Mouse (Mus musculus) ovary, postnatal 36 days (tissue): Measurements from ENCODE around the gene Wasf1.
A peak's percentile ranks its signal among the peaks of the same experiment; 100 is the strongest.

ENCODE experiments used
- DNase-seq: peaks from one replicate; pipeline ENCODE4 v3.0.0; 2022; ENCODE audit warnings: low spot score, mixed read lengths

Gene Wasf1

GRCm38 (mm10) chr10:40882831-40883643, at the start of gene Wasf1, which contains the start of gene Cdc40:
Wasf1 (plus strand) TSS chr10:40883475.
Cdc40 (minus strand) TSS chr10:40883311.
- DNase-seq: peak; percentile 96

DNA sequence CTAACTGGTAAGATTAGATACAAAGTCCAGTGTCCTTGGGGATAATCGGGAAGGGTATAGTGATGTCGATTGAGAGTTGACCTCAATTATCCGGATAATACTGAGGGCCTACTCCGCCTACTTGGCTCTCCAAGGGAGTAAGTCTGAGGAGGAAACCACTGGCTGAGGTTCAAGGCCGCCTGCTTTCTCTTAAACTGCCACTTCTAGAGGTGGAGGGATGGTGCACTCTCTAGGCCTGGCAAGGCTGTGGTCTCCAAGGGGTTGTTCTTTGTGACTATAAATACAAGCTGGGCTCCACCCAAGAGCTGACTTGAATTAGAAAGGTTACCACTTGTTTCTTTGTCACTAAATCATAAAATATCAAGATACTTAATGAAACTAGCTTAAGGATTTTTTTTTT, 43.2 kb upstream of the Wasf1 start:
- peak; percentile 46 for DNase-seq

DNA sequence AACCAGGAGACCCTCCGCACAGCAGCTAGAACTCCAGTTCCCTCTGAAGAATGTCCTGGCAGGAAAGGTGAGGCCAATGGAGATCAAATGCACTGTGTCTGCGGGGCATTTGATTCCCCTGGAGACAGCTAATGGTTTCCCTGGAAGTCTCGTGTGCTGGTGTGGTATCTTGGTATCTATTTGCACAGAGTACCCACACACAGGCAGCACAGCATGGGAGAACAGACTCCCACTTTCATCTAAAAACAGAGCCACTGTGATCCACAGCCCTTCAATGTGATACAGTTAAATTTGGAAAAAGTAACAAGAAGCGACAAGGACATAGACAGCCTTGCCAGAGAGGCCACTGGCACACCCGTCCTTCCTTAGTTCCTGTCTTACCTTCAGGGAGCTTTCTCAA, 39.4 kb upstream of the Wasf1 start:
- DNase-seq: no peak

GRCm38 (mm10) chr10:40844546-40844945, 38.7 kb upstream of the Wasf1 start:
- no peak for DNase-seq

DNA sequence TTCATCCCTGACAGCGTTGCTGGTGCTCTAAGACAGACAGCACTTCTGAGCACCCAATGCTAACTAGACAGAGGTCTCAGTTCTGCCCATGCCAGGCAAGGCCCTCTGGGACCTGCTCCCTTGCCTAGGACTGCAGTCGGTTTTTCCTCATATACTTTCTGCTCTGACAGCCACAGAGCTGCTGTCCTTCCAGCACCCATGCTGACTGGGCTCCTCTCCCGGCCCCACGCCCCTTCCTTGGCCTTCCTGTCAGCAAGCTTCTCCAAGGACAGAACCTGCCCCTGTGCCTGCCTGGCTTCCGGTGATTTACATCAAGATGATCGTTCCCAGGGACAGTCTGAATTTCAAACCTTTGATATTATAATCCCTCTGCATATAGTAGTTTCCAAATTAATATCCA, 37.6 kb upstream of the Wasf1 start:
- DNase-seq: peak; percentile 16

- no peak for DNase-seq
These were observed 36.0 kb upstream of the Wasf1 start for GRCm38 (mm10) chr10:40847176-40847874.

DNA sequence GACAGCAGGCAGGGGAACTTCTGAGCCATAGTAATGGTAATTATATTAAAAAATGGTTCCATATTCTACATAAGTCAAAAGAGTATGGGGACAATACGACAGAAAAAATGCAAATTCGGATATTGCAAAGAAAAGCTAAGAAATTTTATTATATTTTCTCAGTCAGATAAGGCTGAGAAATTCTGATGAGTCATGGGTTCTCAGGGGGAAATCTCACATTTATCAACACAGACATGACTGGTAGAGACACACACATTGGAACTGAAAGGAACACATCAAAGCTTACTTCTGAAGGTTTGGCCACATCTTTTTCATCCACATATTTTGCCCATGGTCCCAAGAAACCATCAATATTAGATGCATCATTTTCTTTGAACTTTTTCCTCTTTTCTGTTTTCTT, 32.6 kb upstream of the Wasf1 start:
- DNase-seq: no peak

DNA sequence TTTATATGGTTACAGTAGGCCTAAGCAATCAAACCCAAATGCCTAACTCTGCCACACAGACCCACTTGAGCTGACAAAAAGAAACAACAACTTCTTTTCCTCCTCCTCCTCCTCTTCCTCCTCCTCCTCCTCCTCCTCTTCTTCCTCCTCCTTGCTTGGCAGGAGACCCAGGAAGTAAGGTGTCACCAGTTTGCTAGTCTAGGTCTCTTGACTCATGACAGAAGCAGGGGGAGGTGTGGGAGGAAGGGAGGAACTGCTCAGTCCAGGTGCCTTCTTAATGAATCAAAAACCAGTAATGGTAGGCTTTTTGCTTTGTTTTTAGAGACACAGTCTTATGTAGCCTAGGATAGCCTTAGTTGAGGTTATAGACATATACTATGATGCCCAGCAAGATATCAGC, 32.1 kb upstream of the Wasf1 start:
- DNase-seq: no peak

GRCm38 (mm10) chr10:40855616-40856015, 27.7 kb upstream of the Wasf1 start:
- DNase-seq: no peak

DNA sequence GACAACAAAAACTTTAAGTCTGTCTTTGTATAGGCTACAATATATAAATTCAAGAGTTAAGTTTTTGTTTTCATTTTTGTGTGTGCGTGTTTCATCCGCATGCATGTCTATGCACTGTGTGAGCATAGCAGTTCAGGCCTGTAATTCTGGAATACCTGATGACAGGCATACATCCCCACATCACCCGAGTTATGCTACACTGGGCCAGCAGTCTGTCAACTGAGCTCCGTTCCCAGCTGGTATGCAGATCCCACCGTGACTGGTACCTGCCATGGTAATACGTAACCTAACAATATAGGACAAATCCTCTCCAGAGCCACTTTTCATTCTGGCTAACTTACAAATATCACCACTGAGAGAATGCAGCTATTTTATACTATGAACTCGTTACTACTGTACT, 26.6 kb upstream of the Wasf1 start:
- DNase-seq: no peak

DNA sequence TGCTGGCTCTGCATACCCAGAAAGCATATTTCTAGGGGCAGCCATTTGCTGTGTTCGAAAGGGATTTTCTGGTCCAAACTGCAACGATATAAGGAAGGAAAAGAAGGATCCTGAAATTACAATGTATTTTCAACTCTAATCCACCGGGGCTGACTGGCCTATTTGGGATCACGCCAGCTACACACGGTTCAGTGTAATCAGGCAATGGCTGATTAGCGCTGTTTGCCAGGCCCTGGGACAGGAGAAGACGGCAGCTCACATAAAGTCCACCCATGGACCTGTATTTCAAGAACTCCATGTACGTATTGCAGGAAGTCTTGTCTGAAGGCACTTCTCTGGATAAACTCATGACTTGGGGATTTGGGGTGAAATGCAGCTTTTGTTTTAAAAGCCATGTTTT, 25.7 kb upstream of the Wasf1 start:
- DNase-seq: peak; percentile 28

DNA sequence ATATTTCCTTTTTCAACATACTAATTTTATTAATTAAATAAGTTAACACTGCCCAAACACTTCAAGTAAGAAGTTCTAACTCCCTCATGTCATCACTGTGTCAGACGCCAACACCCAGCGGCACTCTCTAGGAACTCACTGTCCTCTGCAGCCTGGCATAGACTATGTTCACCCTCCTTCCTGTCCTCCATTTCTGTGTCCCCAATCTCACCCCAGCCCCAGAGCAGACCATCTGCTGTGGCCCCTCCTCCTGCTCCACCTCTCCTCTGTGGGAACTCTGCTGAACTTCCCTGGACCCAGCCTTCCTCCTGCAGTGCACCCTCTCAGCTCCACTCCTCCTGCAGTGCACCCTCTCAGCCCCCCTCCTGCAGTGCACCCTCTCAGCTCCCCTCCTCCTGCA, 15.2 kb upstream of the Wasf1 start:
- DNase-seq: no peak

DNA sequence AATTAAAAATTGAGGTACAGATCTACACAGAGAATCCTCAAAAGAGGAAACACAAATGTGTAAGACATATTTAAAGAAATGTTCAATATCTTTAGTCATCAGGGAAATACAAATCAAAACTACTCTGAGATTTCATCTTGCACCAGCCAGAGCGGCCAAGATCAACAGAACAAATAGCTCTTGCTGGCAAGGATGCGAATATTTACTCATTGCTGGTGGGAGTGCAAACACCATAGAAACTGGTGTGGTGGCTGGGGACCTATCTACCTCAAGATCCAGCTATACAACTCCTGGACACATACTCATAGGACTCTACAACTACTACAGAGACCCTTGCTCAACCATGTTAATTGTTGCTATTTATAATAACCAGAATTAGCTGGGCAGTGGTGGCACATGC, 12.0 kb upstream of the Wasf1 start:
- no peak for DNase-seq

- no peak for DNase-seq
These were observed 11.2 kb upstream of the Wasf1 start for GRCm38 (mm10) chr10:40872052-40872451.

GRCm38 (mm10) chr10:40878246-40878645, 5.0 kb upstream of the Wasf1 start:
- no peak for DNase-seq

- DNase-seq: no peak
These were observed 3.3 kb upstream of the Wasf1 start for GRCm38 (mm10) chr10:40879969-40880368.

DNA sequence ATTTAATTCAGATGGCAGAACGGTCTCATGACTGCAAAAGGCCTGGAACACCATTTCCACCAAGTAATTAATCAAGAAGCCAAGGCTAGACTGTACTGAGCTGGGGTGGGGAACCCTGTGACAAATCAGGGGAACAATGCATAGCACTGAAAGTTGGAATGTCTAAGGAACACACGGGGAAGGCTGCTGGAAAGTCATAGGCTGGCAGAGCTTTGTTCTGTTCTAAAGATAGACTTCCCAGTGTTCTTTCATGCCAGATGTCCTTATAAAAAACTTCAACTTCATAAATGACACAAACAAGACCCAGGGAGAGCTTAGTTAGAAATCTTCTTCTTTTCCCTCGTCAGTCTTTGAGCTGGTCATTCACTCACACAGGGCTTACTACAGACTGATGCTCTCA, 2.0 kb upstream of the Wasf1 start:
- no peak for DNase-seq

- DNase-seq: no peak
These were observed 942 bp upstream of the Wasf1 start for GRCm38 (mm10) chr10:40882333-40882732.

DNA sequence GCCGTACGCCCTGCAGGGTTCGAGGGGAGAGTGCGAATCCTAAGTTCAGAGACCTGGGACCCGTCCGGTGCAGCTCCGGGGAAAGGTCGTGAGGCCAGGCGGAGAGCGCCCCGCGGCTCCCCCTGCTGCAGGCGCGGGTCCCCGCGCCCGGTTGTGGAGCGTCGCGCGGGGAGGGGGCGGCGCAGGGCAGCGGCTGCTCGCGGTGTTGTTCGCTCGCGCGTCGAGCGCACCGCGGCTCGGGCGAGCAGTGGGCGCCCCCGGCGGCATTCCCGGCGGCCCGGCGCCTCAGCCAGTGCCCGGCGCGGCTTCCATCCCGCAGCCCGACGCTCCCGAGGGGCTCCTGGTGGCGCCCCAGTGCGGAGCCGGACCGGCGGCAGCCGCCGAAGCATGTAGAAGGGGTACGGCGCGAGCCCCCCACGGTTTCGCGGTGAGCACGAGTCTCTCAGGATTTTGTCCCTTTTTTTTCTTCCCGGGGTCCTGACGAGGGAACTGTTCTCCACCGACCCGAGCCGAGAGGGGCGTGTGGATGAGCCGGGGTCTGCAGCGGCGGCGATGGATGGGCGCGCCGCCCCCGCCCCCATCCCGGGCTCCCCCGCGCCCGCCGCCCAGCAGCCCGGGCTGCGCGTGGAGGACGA, 486 bp downstream of the Wasf1 start:
- DNase-seq: no peak

GRCm38 (mm10) chr10:40884279-40884806, 1.1 kb downstream of the Wasf1 start:
- peak; percentile 50 for DNase-seq

- no peak for DNase-seq
These were observed 2.2 kb downstream of the Wasf1 start for GRCm38 (mm10) chr10:40885432-40885831.

- DNase-seq: no peak
These were observed 4.0 kb downstream of the Wasf1 start for GRCm38 (mm10) chr10:40887316-40887715.

DNA sequence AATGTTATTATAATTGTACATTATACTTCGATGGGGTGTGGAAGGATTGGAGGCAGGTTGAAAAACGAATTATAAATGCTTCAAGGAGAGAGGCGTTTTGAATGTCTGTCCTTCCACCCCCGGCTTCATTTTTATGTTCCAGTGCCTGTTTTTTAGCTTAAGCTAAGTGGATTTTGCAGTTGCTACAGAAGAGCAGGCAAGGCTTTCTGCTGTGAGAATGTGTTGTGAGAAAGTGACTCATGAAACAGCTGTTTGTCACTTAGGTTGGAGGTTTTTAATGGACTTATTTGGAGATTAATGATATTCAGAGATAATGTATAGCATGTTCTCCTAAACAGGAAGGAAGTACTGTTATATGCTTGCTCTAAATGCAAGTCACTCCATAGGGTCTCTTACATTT, 5.9 kb downstream of the Wasf1 start:
- no peak for DNase-seq
